Mouse (Mus musculus) heart, postnatal 36 days (tissue): Measurements from ENCODE around the gene Dgat2l6. TPM values are rescaled to one million over a fixed set of nuclear protein-coding genes. Genes with fewer than 3 reads are reported as not detected.

Experiments used
- DNase-seq, 2 experiments: peaks; one replicate each; pipeline ENCODE4 v3.0.0; 2021 to 2022
- intact Hi-C: fragments of 180-260 bp; cut with DNase I; formaldehyde crosslinking; loops from one replicate; pipeline ENCODE4 v1.15.1; 2025
- total RNA-seq, 2 experiments: library from RNA; stranded (reverse); gene quantifications; 2 replicates each; pipeline ENCODE4 v1.2.3; 2021

Gene Dgat2l6
- not detected for total RNA-seq

- intact Hi-C loops = no loop called here
- no peak for DNase-seq
These were observed at the start of gene Dgat2l6 for GRCm38 (mm10) chrX:100524471-100524870. Gene Dgat2l6, plus strand, starts transcription at chrX:100524838.

- no peak for DNase-seq
- intact Hi-C loops = no loop called here
These were observed 48.9 kb upstream of the Dgat2l6 start for GRCm38 (mm10) chrX:100475569-100476223.

GRCm38 (mm10) chrX:100480317-100480716 lies 44.3 kb upstream of the Dgat2l6 start:
- DNase-seq = peak; percentile 51 to 56
- intact Hi-C loops = loop anchor here (2.0 to 5.0 kb wide), 5 partner anchors 86 to 1348 kb away; partner anchors contain the start of gene Eda

GRCm38 (mm10) chrX:100493500-100494067 lies 31.1 kb upstream of the Dgat2l6 start:
- intact Hi-C loops = loop anchor here (10.0 kb wide), 1 partner anchor 241 kb away; no protein-coding TSS in a partner anchor
- no peak for DNase-seq

GRCm38 (mm10) chrX:100494068-100494978 lies 30.3 kb upstream of the Dgat2l6 start, which contains the start of gene Igbp1:
Gene Igbp1, plus strand, starts transcription at chrX:100494291.
- DNase-seq = peak; percentile 64 to 67
- intact Hi-C loops = loop anchor here (10.0 kb wide), 1 partner anchor 240 kb away; no protein-coding TSS in a partner anchor

GRCm38 (mm10) chrX:100504175-100504851 lies 20.3 kb upstream of the Dgat2l6 start:
- intact Hi-C loops = no loop called here
- no peak for DNase-seq

- intact Hi-C loops = no loop called here
- no peak for DNase-seq
These were observed 16.5 kb upstream of the Dgat2l6 start for GRCm38 (mm10) chrX:100508164-100508563.

- no peak for DNase-seq
- intact Hi-C loops = no loop called here
These were observed 14.7 kb upstream of the Dgat2l6 start for GRCm38 (mm10) chrX:100509921-100510320.

GRCm38 (mm10) chrX:100516683-100517082 lies 8.0 kb upstream of the Dgat2l6 start:
- intact Hi-C loops = no loop called here
- DNase-seq = no peak

GRCm38 (mm10) chrX:100517626-100518025 lies 7.0 kb upstream of the Dgat2l6 start:
- DNase-seq = no peak
- intact Hi-C loops = no loop called here

- intact Hi-C loops = no loop called here
- DNase-seq = no peak
These were observed 6.1 kb upstream of the Dgat2l6 start for GRCm38 (mm10) chrX:100518532-100518931.

- DNase-seq = no peak
- intact Hi-C loops = no loop called here
These were observed 31.4 kb downstream of the Dgat2l6 start for GRCm38 (mm10) chrX:100556026-100556425.

- no peak for DNase-seq
- intact Hi-C loops = no loop called here
These were observed 41.1 kb downstream of the Dgat2l6 start for GRCm38 (mm10) chrX:100565696-100566095.

- no peak for DNase-seq
- intact Hi-C loops = no loop called here
These were observed 47.3 kb downstream of the Dgat2l6 start, which contains the start of gene Awat1 for GRCm38 (mm10) chrX:100571951-100572350. Gene Awat1, plus strand, starts transcription at chrX:100572251.

- intact Hi-C loops = no loop called here
- DNase-seq = no peak
These were observed 70.2 kb downstream of the Dgat2l6 start, which contains the start of gene P2ry4 for GRCm38 (mm10) chrX:100594791-100595190. Gene P2ry4, minus strand, starts transcription at chrX:100594869.

Other genes starting within 250 kb of the Dgat2l6 start
- gene Otud6a, start 95.8 kb upstream of the Dgat2l6 start, total RNA-seq = not detected
- under 1 TPM in 1 of 2 experiments, not detected in 1; 0.25 TPM for gene Awat2, start 82.1 kb upstream of the Dgat2l6 start, total RNA-seq
- 10 to 100 TPM; 43.0 to 43.2 TPM for gene Igbp1, start 30.5 kb upstream of the Dgat2l6 start, total RNA-seq
- gene Awat1, start 47.4 kb downstream of the Dgat2l6 start, total RNA-seq = not detected
- not detected for gene P2ry4, start 70.0 kb downstream of the Dgat2l6 start, total RNA-seq
- gene Arr3, start 80.7 kb downstream of the Dgat2l6 start, total RNA-seq = not detected
- gene Kif4, start 100.9 kb downstream of the Dgat2l6 start, total RNA-seq = under 1 TPM; 0.36 to 0.87 TPM
- gene Pdzd11, start 101.7 kb downstream of the Dgat2l6 start, total RNA-seq = 10 to 100 TPM; 25.8 to 28.3 TPM
- gene Gdpd2, start 205.0 kb downstream of the Dgat2l6 start, total RNA-seq = not detected
- 1 to 10 TPM; 3.0 to 3.4 TPM for gene Dlg3, start 242.9 kb downstream of the Dgat2l6 start, total RNA-seq